Mouse (Mus musculus) kidney, postnatal 0 days (tissue): ENCODE results near the gene Ptgfrn. TPM values are rescaled to one million over a fixed set of nuclear protein-coding genes. Genes with fewer than 3 reads are reported as not detected.

Source experiments
- ATAC-seq: fragments of 200-750 bp; cut with Nextera tagmentation; replicated peaks from 2 replicates; pipeline ENCODE4 v1.8.0; 2017; ENCODE audit warnings: low read depth, moderate number of reproducible peaks, moderate TSS enrichment, moderate library complexity; ENCODE audit not compliant: low FRiP score
- DNase-seq: peaks from one replicate; pipeline ENCODE4 v3.0.0-alpha.2; 2016; ENCODE audit warnings: low spot score
- H3K27ac ChIP-seq: fragments of 300-500 bp; sonication (generic); 2 replicates; pipeline ENCODE4 v1.5.1; 2014; ENCODE audit warnings: mild to moderate bottlenecking
- H3K27me3 ChIP-seq: fragments of 300-500 bp; sonication (generic); 2 replicates; pipeline ENCODE4 v1.6.1; 2014; ENCODE audit warnings: low read length, mixed read lengths; ENCODE audit not compliant: insufficient read depth
- H3K36me3 ChIP-seq: fragments of 300-500 bp; sonication (generic); 2 replicates; pipeline ENCODE4 v1.6.1; 2014; ENCODE audit warnings: low read length, mixed read lengths; ENCODE audit not compliant: insufficient read depth
- H3K4me1 ChIP-seq: fragments of 300-500 bp; sonication (generic); replicated peaks from 2 replicates; pipeline ENCODE4 v1.6.1; 2014; ENCODE audit warnings: antibody characterized with exemption, low read length, mixed read lengths; ENCODE audit not compliant: insufficient read depth
- H3K4me2 ChIP-seq: fragments of 300-500 bp; sonication (generic); 2 replicates; pipeline ENCODE4 v1.6.1; 2014; ENCODE audit warnings: mild to moderate bottlenecking, low read length, moderate library complexity, mixed read lengths
- H3K4me3 ChIP-seq: fragments of 300-500 bp; sonication (generic); replicated peaks from 2 replicates; pipeline ENCODE4 v1.5.1; 2014; ENCODE audit warnings: low read depth, low read length
- H3K9ac ChIP-seq: fragments of 300-500 bp; sonication (generic); 2 replicates; pipeline ENCODE4 v1.6.1; 2014; ENCODE audit warnings: low read depth, low read length
- H3K9me3 ChIP-seq: fragments of 300-500 bp; sonication (generic); replicated peaks from 2 replicates; pipeline ENCODE4 v1.6.1; 2016; ENCODE audit warnings: low read length, inconsistent platforms, mixed read lengths
- CTCF ChIP-seq: IDR thresholded peaks from 2 replicates; pipeline ENCODE4 v1.5.1; 2016; ENCODE audit warnings: antibody characterized with exemption, low read depth, mild to moderate bottlenecking, moderate library complexity
- WGBS: fragments of 180-500 bp; shearing (Covaris S2); extraction: QIAGEN DNeasy Blood & Tissue Kit; methylation state at CpG from one replicate; pipeline ENCODE4 v1.1.7; 2014; 5-methylcytosine and 5-hydroxymethylcytosine counted together
- polyA plus RNA-seq: library from polyadenylated mRNA; unstranded; fragments of >200 nt; fragmentation: Nextera tagmentation; extraction: Ambion mirVana; gene quantifications from 2 replicates; pipeline ENCODE4 v1.2.1, GENCODE M21; 2015

The Ptgfrn gene
- polyA plus RNA-seq, 1 experiment from 2014 or later: 2.1 TPM

DNA sequence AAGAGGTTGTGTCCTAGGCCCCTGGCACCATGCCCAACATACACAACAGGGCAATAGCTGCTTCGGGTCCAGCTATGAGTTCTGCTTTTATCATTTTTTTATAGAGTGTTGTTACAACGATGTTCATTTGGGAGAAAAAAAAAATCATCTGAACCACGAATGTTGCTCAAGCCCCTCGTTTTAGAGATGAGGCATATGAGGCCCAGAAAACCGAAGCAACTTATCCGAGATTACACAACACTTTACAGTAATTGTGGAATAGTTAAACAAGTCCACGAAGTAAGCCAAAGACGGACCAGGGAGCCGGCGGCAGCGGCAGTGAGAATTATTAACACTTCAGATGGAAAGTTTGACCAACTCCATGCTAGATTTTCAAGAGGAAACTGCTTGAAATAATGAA is 7.7 kb upstream of the Ptgfrn start:
- Histone ChIP-seq H3K4me1 (no peaks in the 10 kb centered on the region), H3K4me3 (no peak overlapping the region), H3K9me3 (no peaks in the 10 kb centered on the region), H3K9ac (no peak overlapping the region), H3K27me3 (no peaks in the 10 kb centered on the region), H3K36me3 (no peaks in the 10 kb centered on the region), H3K27ac (no peak overlapping the region), H3K4me2 (no peak overlapping the region)
- no peak for DNase-seq
- no peak for ATAC-seq
- 94% methylated on average over 11 of the region's 11 CpGs for WGBS
- no peak for TF ChIP-seq CTCF

DNA sequence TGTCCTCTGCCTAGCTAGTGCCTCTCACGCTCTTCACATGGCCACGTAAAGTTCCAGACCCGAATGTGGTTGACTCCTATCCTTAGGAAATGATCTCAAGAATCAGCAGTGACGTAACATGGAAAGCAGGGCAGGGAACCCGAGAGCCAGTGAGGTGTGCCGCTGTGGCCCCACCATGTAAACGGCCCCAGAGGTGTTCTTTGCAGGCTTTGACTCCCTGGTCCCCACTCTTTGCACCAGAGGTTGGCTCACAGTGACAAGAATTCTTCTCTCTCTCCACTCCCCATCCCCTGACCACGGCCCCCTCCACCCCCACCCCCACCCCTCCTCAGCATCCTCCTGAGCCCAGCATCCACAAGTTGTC is 7.3 kb upstream of the Ptgfrn start:
- ATAC-seq: no peak
- TF ChIP-seq CTCF: no peak
- no peaks in the 10 kb centered on the region for H3K4me1 ChIP-seq
- WGBS: 89% methylated on average over 8 of the region's 8 CpGs
- no peak overlapping the region for H3K4me2 ChIP-seq
- no peak overlapping the region for H3K4me3 ChIP-seq
- H3K9me3 ChIP-seq: no peaks in the 10 kb centered on the region
- H3K36me3 ChIP-seq: no peaks in the 10 kb centered on the region
- DNase-seq: no peak
- H3K9ac ChIP-seq: no peak overlapping the region
- no peak overlapping the region for H3K27ac ChIP-seq
- no peaks in the 10 kb centered on the region for H3K27me3 ChIP-seq

DNA sequence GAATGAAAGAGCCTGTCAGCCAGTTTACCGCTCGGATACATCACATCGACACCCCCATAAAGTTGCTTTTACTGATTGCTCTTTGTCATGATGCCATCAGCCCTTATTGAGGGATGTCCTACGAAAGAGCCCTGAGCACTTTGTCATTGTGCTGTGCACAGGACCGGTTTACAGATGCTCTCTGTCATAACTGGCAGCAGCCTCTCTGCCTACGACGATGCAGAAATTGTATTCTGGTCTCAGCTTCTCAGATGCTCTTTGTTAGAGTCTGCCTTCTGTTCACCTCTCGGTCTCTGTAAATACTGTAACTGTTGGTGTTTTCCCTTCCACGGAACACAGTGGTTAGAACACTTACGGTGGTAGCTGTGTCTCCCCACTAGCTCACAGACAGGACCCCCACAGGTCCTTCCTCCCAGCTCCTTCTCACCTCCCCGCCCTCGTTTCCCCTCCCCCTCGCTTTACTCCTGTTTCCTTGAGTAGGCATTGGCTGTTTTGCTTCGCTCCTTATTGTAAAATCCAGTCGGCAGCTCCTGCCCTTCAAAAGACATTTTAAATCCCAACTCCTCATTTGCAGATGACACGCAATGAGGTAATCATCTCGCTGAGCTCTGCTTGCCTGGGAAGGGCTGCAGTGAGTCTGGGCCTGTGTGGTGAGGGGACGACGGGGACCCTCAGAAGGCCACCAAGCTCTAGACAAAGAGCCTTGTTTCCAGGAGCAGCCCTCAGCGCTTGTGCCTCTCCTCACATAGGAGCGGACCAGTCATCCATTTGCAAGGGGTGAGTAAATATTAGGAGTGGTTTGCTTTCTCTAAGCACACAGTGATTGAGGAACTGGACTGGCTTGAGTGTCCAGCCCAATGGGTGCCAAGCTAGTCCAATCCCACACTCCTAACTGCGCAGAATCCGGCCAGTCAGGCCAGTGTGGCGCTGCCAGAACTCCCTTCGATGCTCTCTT is 6.6 kb upstream of the Ptgfrn start:
- no peaks in the 10 kb centered on the region for H3K27me3 ChIP-seq
- no peak overlapping the region for H3K4me3 ChIP-seq
- DNase-seq (no peak), ATAC-seq (no peak)
- no peak overlapping the region for H3K27ac ChIP-seq
- no peak overlapping the region for H3K4me2 ChIP-seq
- no peaks in the 10 kb centered on the region for H3K4me1 ChIP-seq
- H3K9ac ChIP-seq: no peak overlapping the region
- H3K9me3 ChIP-seq: no peaks in the 10 kb centered on the region
- no peaks in the 10 kb centered on the region for H3K36me3 ChIP-seq
- 48% methylated on average over 25 of the region's 25 CpGs for WGBS
- TF ChIP-seq CTCF: no peak

DNA sequence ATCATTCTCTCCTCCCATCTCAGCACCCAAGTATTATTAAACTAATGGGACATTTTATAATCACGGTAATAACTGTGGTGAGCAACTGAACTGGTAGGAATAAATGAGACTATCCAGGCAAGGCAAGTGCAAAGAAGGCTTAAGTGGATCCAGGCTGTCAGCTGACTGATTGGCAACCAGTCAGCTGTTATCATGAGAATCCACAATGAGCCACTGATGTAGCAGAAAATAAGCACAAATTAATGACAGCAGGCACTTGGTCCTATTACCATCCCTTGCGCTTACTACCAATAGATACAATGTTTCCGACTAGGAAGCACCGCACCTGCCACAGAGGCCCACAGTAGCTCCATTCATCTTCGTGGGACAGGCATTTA is 2.4 kb upstream of the Ptgfrn start:
- Histone ChIP-seq H3K27ac (no peak overlapping the region), H3K4me1 (0 out of 2 replicates have a peak, but pooled peaks cover 5% of the 10 kb centered on the region), H3K27me3 (no peaks in the 10 kb centered on the region), H3K36me3 (no peaks in the 10 kb centered on the region), H3K4me2 (no peak overlapping the region), H3K9me3 (no peaks in the 10 kb centered on the region), H3K9ac (no peak overlapping the region), H3K4me3 (no peak overlapping the region)
- WGBS: 83% methylated on average over 5 of the region's 5 CpGs
- DNase-seq: no peak
- ATAC-seq: no peak
- TF ChIP-seq CTCF: no peak

DNA sequence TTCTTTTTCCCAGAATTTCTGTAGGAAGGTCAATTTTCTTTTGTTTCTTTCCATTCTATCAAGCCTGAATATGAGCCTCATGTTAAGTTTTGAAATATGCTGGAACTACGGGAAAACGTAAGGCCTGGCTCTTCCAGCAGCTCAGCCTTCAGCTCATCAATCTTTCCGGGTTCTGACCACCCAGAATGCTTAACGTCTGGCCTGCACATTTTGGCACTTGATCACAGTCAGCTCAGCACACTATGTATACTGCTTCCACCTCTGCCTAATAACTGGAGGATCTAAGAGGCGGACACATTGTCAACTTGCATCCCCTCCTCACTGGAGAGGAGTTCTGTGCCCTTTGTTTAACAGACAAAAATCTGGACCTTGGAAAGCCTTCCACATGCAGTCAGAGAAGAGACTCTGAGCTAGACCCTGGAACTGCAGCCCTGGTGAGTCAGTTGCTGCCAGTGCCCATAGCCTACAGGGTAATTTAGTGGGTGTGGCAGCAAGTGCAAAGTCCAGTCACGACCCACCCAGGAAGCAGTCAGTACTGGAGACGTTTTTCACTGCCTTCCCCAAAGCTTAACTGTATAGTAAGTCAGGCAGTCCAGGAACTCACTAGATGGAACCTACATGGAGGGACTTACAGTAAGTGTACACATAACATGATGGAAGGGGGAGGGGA is 1.9 kb upstream of the Ptgfrn start:
- H3K4me1 ChIP-seq: 0 out of 2 replicates have a peak, but pooled peaks cover 5% of the 10 kb centered on the region
- H3K36me3 ChIP-seq: no peaks in the 10 kb centered on the region
- WGBS: 29% methylated on average over 7 of the region's 7 CpGs
- H3K27me3 ChIP-seq: no peaks in the 10 kb centered on the region
- no peak overlapping the region for H3K4me2 ChIP-seq
- no peak for ATAC-seq
- no peak for TF ChIP-seq CTCF
- no peak for DNase-seq
- no peak overlapping the region for H3K27ac ChIP-seq
- H3K9ac ChIP-seq: no peak overlapping the region
- H3K9me3 ChIP-seq: no peaks in the 10 kb centered on the region
- no peak overlapping the region for H3K4me3 ChIP-seq

DNA sequence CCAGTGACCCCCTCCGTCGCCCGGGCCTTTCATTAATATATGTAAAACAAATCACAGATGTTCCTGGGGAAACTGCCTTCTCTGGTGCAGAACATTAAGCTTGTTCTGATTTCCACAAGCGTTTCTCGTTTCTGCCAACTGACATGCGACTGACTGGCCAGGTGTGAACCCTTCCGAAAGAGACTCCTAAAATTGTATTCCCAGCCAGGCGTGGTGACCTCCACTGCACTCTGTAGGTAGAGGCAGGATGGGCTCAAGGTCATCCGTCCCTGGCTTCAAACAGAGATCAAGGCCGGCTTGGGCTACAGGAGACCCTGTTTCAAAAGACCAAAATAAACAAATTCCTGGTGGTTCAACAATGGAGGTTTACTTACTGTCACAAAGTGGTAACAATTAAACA is 1.2 kb upstream of the Ptgfrn start:
- H3K27me3 ChIP-seq: no peaks in the 10 kb centered on the region
- no peak overlapping the region for H3K4me2 ChIP-seq
- 0 out of 2 replicates have a peak, but pooled peaks cover 5% of the 10 kb centered on the region for H3K4me1 ChIP-seq
- H3K36me3 ChIP-seq: no peaks in the 10 kb centered on the region
- no peaks in the 10 kb centered on the region for H3K9me3 ChIP-seq
- no peak for ATAC-seq
- 58% methylated on average over 10 of the region's 10 CpGs for WGBS
- H3K27ac ChIP-seq: no peak overlapping the region
- no peak overlapping the region for H3K9ac ChIP-seq
- no peak for DNase-seq
- no peak for TF ChIP-seq CTCF
- no peak overlapping the region for H3K4me3 ChIP-seq
